Mouse (Mus musculus) hindbrain, embryonic 14.5 days (tissue): ENCODE results near the gene Robo1. TPM values are rescaled to one million over a fixed set of nuclear protein-coding genes. Genes with fewer than 3 reads are reported as not detected.
A peak's percentile ranks its signal among the peaks of the same experiment; 100 is the strongest.

ENCODE experiments used
- ATAC-seq: fragments of 200-750 bp; cut with Nextera tagmentation; 2 replicates; pipeline ENCODE4 v1.8.0; 2017; ENCODE audit warnings: moderate number of reproducible peaks, mild to moderate bottlenecking, moderate TSS enrichment, moderate library complexity; ENCODE audit not compliant: low FRiP score
- DNase-seq: peaks from one replicate; pipeline ENCODE4 v3.0.0-alpha.2; 2015; ENCODE audit warnings: low spot score
- H3K27ac ChIP-seq: fragments of 300-500 bp; sonication (generic); 2 replicates; pipeline ENCODE4 v1.5.1; 2014; ENCODE audit warnings: mild to moderate bottlenecking, moderate library complexity
- H3K27me3 ChIP-seq: fragments of 300-500 bp; sonication (generic); 2 replicates; pipeline ENCODE4 v1.6.1; 2014; ENCODE audit warnings: mild to moderate bottlenecking, low read length, mixed read lengths; ENCODE audit not compliant: control insufficient read depth, insufficient read depth
- H3K36me3 ChIP-seq: fragments of 300-500 bp; sonication (generic); replicated peaks from 2 replicates; pipeline ENCODE4 v1.6.1; 2014; ENCODE audit not compliant: control insufficient read depth, insufficient read depth
- H3K4me1 ChIP-seq: fragments of 300-500 bp; sonication (generic); replicated peaks from 2 replicates; pipeline ENCODE4 v1.6.1; 2014; ENCODE audit warnings: antibody characterized with exemption, low read length, mixed read lengths; ENCODE audit not compliant: control insufficient read depth, insufficient read depth
- H3K4me2 ChIP-seq: fragments of 300-500 bp; sonication (generic); replicated peaks from 2 replicates; pipeline ENCODE4 v1.6.1; 2014; ENCODE audit warnings: mild to moderate bottlenecking, moderate library complexity
- H3K4me3 ChIP-seq: fragments of 300-500 bp; sonication (generic); replicated peaks from 2 replicates; pipeline ENCODE4 v1.5.1; 2014; ENCODE audit warnings: mild to moderate bottlenecking, low read length
- H3K9ac ChIP-seq: fragments of 300-500 bp; sonication (generic); 2 replicates; pipeline ENCODE4 v1.6.1; 2014
- H3K9me3 ChIP-seq: fragments of 300-500 bp; sonication (generic); 2 replicates; pipeline ENCODE4 v1.6.1; 2016; ENCODE audit warnings: low read length; ENCODE audit not compliant: control insufficient read depth
- WGBS: fragments of 180-500 bp; shearing (Covaris S2); extraction: QIAGEN DNeasy Blood & Tissue Kit; methylation state at CpG from one replicate; pipeline ENCODE4 v1.1.7; 2014; 5-methylcytosine and 5-hydroxymethylcytosine counted together
- polyA plus RNA-seq: library from polyadenylated mRNA; unstranded; fragments of >200 nt; fragmentation: Nextera tagmentation; extraction: Ambion mirVana; gene quantifications from 2 replicates; pipeline ENCODE4 v1.2.1, GENCODE M21; 2014

The Robo1 gene
- polyA plus RNA-seq, 1 experiment from 2014 or later: 47.5 TPM

- DNase-seq (peak; percentile 62), ATAC-seq (peak; percentile 72; the same call in 1 of the 2 replicates)
- WGBS: 0% methylated on average over 1 of the region's 1 CpGs
- 0 out of 2 replicates have a peak, but pooled peaks cover 4% of the 10 kb centered on the region for H3K4me1 ChIP-seq
- no peaks in the 10 kb centered on the region for H3K27me3 ChIP-seq
- no peak overlapping the region for H3K9ac ChIP-seq
- H3K27ac ChIP-seq: no peak overlapping the region
- H3K4me2 ChIP-seq: no peak overlapping the region
- no peaks in the 10 kb centered on the region for H3K36me3 ChIP-seq
- H3K9me3 ChIP-seq: no peaks in the 10 kb centered on the region
- no peak overlapping the region for H3K4me3 ChIP-seq
Measured at GRCm38 (mm10) chr16:72614898-72615297, 306.8 kb downstream of the Robo1 start.

- no peak overlapping the region for H3K4me3 ChIP-seq
- no peaks in the 10 kb centered on the region for H3K27me3 ChIP-seq
- 0 out of 2 replicates have a peak, but pooled peaks cover 4% of the 10 kb centered on the region for H3K4me1 ChIP-seq
- DNase-seq (no peak), ATAC-seq (no peak)
- WGBS: 61% methylated on average over 2 of the region's 2 CpGs
- no peak overlapping the region for H3K27ac ChIP-seq
- no peaks in the 10 kb centered on the region for H3K9me3 ChIP-seq
- H3K4me2 ChIP-seq: no peak overlapping the region
- H3K36me3 ChIP-seq: no peaks in the 10 kb centered on the region
- H3K9ac ChIP-seq: no peak overlapping the region
Measured at GRCm38 (mm10) chr16:72615360-72615759, 307.3 kb downstream of the Robo1 start.

- Histone ChIP-seq H3K27me3 (no peaks in the 10 kb centered on the region), H3K9ac (no peak overlapping the region), H3K4me1 (peaks cover 14% of the 10 kb centered on the region; the same call in 1 of the 2 replicates), H3K27ac (no peak overlapping the region; the same call in 1 of the 2 replicates), H3K4me3 (no peak overlapping the region), H3K9me3 (no peaks in the 10 kb centered on the region), H3K4me2 (no peak overlapping the region; the same call in 1 of the 2 replicates), H3K36me3 (no peaks in the 10 kb centered on the region)
- 64% methylated on average over 4 of the region's 4 CpGs for WGBS
- no peak for ATAC-seq
- no peak for DNase-seq
Measured at GRCm38 (mm10) chr16:72622371-72622770, 314.3 kb downstream of the Robo1 start.

GRCm38 (mm10) chr16:72622868-72623267 is 314.8 kb downstream of the Robo1 start:
- Histone ChIP-seq H3K9me3 (no peaks in the 10 kb centered on the region), H3K4me2 (peak overlapping the region; percentile 21), H3K4me1 (peaks cover 14% of the 10 kb centered on the region; the same call in 1 of the 2 replicates), H3K36me3 (no peaks in the 10 kb centered on the region), H3K4me3 (no peak overlapping the region), H3K27ac (peak overlapping the region; percentile 47), H3K27me3 (no peaks in the 10 kb centered on the region), H3K9ac (no peak overlapping the region)
- ATAC-seq: no peak
- 45% methylated on average over 10 of the region's 10 CpGs for WGBS
- no peak for DNase-seq

GRCm38 (mm10) chr16:72633846-72634245 is 325.7 kb downstream of the Robo1 start:
- Histone ChIP-seq H3K9me3 (no peaks in the 10 kb centered on the region), H3K36me3 (no peaks in the 10 kb centered on the region), H3K4me1 (no peaks in the 10 kb centered on the region), H3K4me3 (no peak overlapping the region), H3K27ac (no peak overlapping the region), H3K27me3 (no peaks in the 10 kb centered on the region), H3K4me2 (no peak overlapping the region), H3K9ac (no peak overlapping the region)
- DNase-seq (no peak), ATAC-seq (no peak)
- WGBS: 38% methylated on average over 6 of the region's 7 CpGs

DNA sequence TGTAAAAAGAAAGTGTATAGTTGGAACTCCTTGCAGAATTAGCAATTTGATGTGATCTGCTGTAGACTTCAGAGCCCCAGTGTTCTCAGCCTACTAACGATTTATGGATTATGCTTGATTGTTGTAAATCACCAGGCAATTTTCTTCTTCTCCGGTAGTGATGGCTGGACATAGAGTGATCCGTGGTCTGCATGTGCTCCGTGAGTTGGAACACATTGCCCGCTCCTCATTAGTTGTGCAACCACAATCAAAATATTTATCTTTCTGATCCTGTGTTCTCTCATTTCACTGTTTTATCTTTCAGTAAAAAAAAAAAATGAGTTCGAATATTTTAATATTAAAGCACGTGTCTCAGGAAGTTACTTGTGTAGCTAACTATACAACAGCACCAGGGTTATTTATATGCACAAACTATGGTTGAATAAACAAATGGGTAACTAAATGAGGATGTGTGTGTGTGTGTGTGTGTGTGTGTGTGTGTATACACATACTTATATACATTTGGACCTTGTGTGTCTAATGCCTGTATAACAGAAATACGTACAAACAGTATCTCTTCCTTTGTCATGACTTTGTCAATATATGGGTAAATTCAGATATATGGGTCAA is 331.3 kb downstream of the Robo1 start:
- no peaks in the 10 kb centered on the region for H3K9me3 ChIP-seq
- H3K36me3 ChIP-seq: no peaks in the 10 kb centered on the region
- no peak overlapping the region for H3K4me2 ChIP-seq
- H3K27ac ChIP-seq: no peak overlapping the region
- no peaks in the 10 kb centered on the region for H3K27me3 ChIP-seq
- no peak for ATAC-seq
- no peak overlapping the region for H3K9ac ChIP-seq
- no peak for DNase-seq
- no peaks in the 10 kb centered on the region for H3K4me1 ChIP-seq
- no peak overlapping the region for H3K4me3 ChIP-seq
- 80% methylated on average over 8 of the region's 8 CpGs for WGBS

GRCm38 (mm10) chr16:72640932-72641811 is 333.1 kb downstream of the Robo1 start:
- no peaks in the 10 kb centered on the region for H3K36me3 ChIP-seq
- ATAC-seq (no peak), DNase-seq (no peak)
- H3K4me1 ChIP-seq: no peaks in the 10 kb centered on the region
- H3K27ac ChIP-seq: no peak overlapping the region
- no peak overlapping the region for H3K4me2 ChIP-seq
- H3K27me3 ChIP-seq: no peaks in the 10 kb centered on the region
- no peaks in the 10 kb centered on the region for H3K9me3 ChIP-seq
- WGBS: 63% methylated on average over 9 of the region's 9 CpGs
- H3K4me3 ChIP-seq: no peak overlapping the region
- no peak overlapping the region for H3K9ac ChIP-seq

GRCm38 (mm10) chr16:72645890-72646289 is 337.8 kb downstream of the Robo1 start:
- no peaks in the 10 kb centered on the region for H3K9me3 ChIP-seq
- no peaks in the 10 kb centered on the region for H3K4me1 ChIP-seq
- H3K4me3 ChIP-seq: no peak overlapping the region
- H3K4me2 ChIP-seq: no peak overlapping the region
- no peaks in the 10 kb centered on the region for H3K36me3 ChIP-seq
- ATAC-seq (no peak), DNase-seq (no peak)
- H3K9ac ChIP-seq: no peak overlapping the region
- H3K27ac ChIP-seq: no peak overlapping the region
- 38% methylated on average over 8 of the region's 8 CpGs for WGBS
- no peaks in the 10 kb centered on the region for H3K27me3 ChIP-seq

GRCm38 (mm10) chr16:72649314-72649713 is 341.2 kb downstream of the Robo1 start:
- Histone ChIP-seq H3K4me3 (no peak overlapping the region), H3K36me3 (no peaks in the 10 kb centered on the region), H3K27me3 (no peaks in the 10 kb centered on the region), H3K9ac (no peak overlapping the region), H3K27ac (no peak overlapping the region), H3K9me3 (no peaks in the 10 kb centered on the region), H3K4me2 (0 out of 2 replicates have a peak overlapping the region, but pooled peaks have one; percentile 19), H3K4me1 (no peaks in the 10 kb centered on the region)
- 46% methylated on average over 4 of the region's 4 CpGs for WGBS
- DNase-seq: peak; percentile 66
- 0 out of 2 replicates have a peak, but pooled peaks have one; percentile 34 for ATAC-seq
